Mouse (Mus musculus): ENCODE results near the gene Rgl2. TPM values are rescaled to one million over a fixed set of nuclear protein-coding genes. Genes with fewer than 3 reads are reported as not detected.

Rgl2 gene
- total and polyA plus RNA-seq, 2 experiments from 2014 or later = 21.1 to 144 TPM

GRCm38 (mm10) chr17:33930280-33931158 lies 1.2 kb downstream of the Rgl2 start:
- WGBS = under 1% methylated on average over 44 of the region's 45 CpGs
- H3K36me3 ChIP-seq (replicated peaks; ENCODE audit: control insufficient read depth, insufficient read depth, low read length) = peaks cover 48% of the 10 kb centered on the region

GRCm38 (mm10) chr17:33931159-33931866 lies 2.0 kb downstream of the Rgl2 start:
- Histone ChIP-seq H3K36me3 (replicated peaks; ENCODE audit: control insufficient read depth, insufficient read depth, low read length) (peaks cover 49% of the 10 kb centered on the region), H3K9ac (replicated peaks; ENCODE audit: low read depth, low read length) (peak overlapping the region; percentile 91), H3K27ac (ENCODE audit: low read depth) (no peak overlapping the region), H3K27me3 (ENCODE audit: control insufficient read depth, insufficient read depth, low read length) (no peaks in the 10 kb centered on the region), H3K9me3 (replicated peaks; ENCODE audit: control insufficient read depth, low read length) (no peaks in the 10 kb centered on the region), H3K4me3 (ENCODE audit: low read depth, low read length) (peak overlapping the region; percentile 91), H3K4me2 (ENCODE audit: low read depth, low read length) (peak overlapping the region; percentile 98), H3K4me1 (ENCODE audit: control insufficient read depth, insufficient read depth) (peaks cover 6% of the 10 kb centered on the region; the same call in 1 of the 2 replicates)
- ATAC-seq (ENCODE audit: insufficient read depth, low read depth) = no peak
- peak; percentile 4 for DNase-seq (ENCODE audit: low spot score)
- 52% methylated on average over 18 of the region's 18 CpGs for WGBS
- TF ChIP-seq EP300 (IDR thresholded peaks at IDR 0.05; ENCODE audit: low read depth) (no peak), CTCF (IDR thresholded peaks at IDR 0.05; ENCODE audit: low read depth) (no peak)

More at GRCm38 (mm10) chr17:33930280-33931158, 1.2 kb downstream of the Rgl2 start:
- Histone ChIP-seq H3K4me2 (ENCODE audit: low read depth, low read length) (peak overlapping the region; percentile 98), H3K4me1 (ENCODE audit: control insufficient read depth, insufficient read depth) (peaks cover 6% of the 10 kb centered on the region; the same call in 1 of the 2 replicates), H3K9me3 (replicated peaks; ENCODE audit: control insufficient read depth, low read length) (no peaks in the 10 kb centered on the region), H3K27ac (ENCODE audit: low read depth) (peak overlapping the region; percentile 95), H3K9ac (replicated peaks; ENCODE audit: low read depth, low read length) (peak overlapping the region; percentile 91), H3K27me3 (ENCODE audit: control insufficient read depth, insufficient read depth, low read length) (no peaks in the 10 kb centered on the region), H3K4me3 (ENCODE audit: low read depth, low read length) (peak overlapping the region; percentile 91)
- DNase-seq (ENCODE audit: low spot score) = peak; percentile 13
- no peak for TF ChIP-seq CTCF (IDR thresholded peaks at IDR 0.05; ENCODE audit: low read depth)
- ATAC-seq (ENCODE audit: insufficient read depth, low read depth) = no peak

- TF ChIP-seq EP300 (IDR thresholded peaks at IDR 0.05; ENCODE audit: low read depth) = no peak
- no peak for TF ChIP-seq CTCF (IDR thresholded peaks at IDR 0.05; ENCODE audit: low read depth)
- 91% methylated on average over 11 of the region's 11 CpGs for WGBS
Observed at GRCm38 (mm10) chr17:33931947-33932346, 2.6 kb downstream of the Rgl2 start.

GRCm38 (mm10) chr17:33932448-33932847 lies 3.1 kb downstream of the Rgl2 start:
- Histone ChIP-seq H3K27me3 (ENCODE audit: control insufficient read depth, insufficient read depth, low read length) (no peaks in the 10 kb centered on the region), H3K4me3 (ENCODE audit: low read depth, low read length) (no peak overlapping the region), H3K4me2 (ENCODE audit: low read depth, low read length) (no peak overlapping the region), H3K9ac (replicated peaks; ENCODE audit: low read depth, low read length) (no peak overlapping the region), H3K27ac (ENCODE audit: low read depth) (no peak overlapping the region), H3K9me3 (replicated peaks; ENCODE audit: control insufficient read depth, low read length) (no peaks in the 10 kb centered on the region), H3K36me3 (replicated peaks; ENCODE audit: control insufficient read depth, insufficient read depth, low read length) (peaks cover 52% of the 10 kb centered on the region), H3K4me1 (ENCODE audit: control insufficient read depth, insufficient read depth) (peaks cover 6% of the 10 kb centered on the region; the same call in 1 of the 2 replicates)
- TF ChIP-seq EP300 (IDR thresholded peaks at IDR 0.05; ENCODE audit: low read depth) (no peak), CTCF (IDR thresholded peaks at IDR 0.05; ENCODE audit: low read depth) (no peak)
- WGBS = 83% methylated on average over 14 of the region's 14 CpGs
- DNase-seq (ENCODE audit: low spot score) = no peak
- ATAC-seq (ENCODE audit: insufficient read depth, low read depth) = no peak

More at GRCm38 (mm10) chr17:33931947-33932346, 2.6 kb downstream of the Rgl2 start:
- Histone ChIP-seq H3K4me3 (ENCODE audit: low read depth, low read length) (no peak overlapping the region), H3K9me3 (replicated peaks; ENCODE audit: control insufficient read depth, low read length) (no peaks in the 10 kb centered on the region), H3K27ac (ENCODE audit: low read depth) (no peak overlapping the region), H3K4me2 (ENCODE audit: low read depth, low read length) (no peak overlapping the region), H3K4me1 (ENCODE audit: control insufficient read depth, insufficient read depth) (peaks cover 6% of the 10 kb centered on the region; the same call in 1 of the 2 replicates), H3K36me3 (replicated peaks; ENCODE audit: control insufficient read depth, insufficient read depth, low read length) (peaks cover 47% of the 10 kb centered on the region), H3K27me3 (ENCODE audit: control insufficient read depth, insufficient read depth, low read length) (no peaks in the 10 kb centered on the region), H3K9ac (replicated peaks; ENCODE audit: low read depth, low read length) (no peak overlapping the region)
- ATAC-seq (ENCODE audit: insufficient read depth, low read depth) (no peak), DNase-seq (ENCODE audit: low spot score) (peak; percentile 1)

- no peak for TF ChIP-seq EP300 (IDR thresholded peaks at IDR 0.05; ENCODE audit: low read depth)
- no peak for TF ChIP-seq CTCF (IDR thresholded peaks at IDR 0.05; ENCODE audit: low read depth)
- Histone ChIP-seq H3K4me1 (ENCODE audit: control insufficient read depth, insufficient read depth) (peaks cover 6% of the 10 kb centered on the region; the same call in 1 of the 2 replicates), H3K4me3 (ENCODE audit: low read depth, low read length) (no peak overlapping the region), H3K9me3 (replicated peaks; ENCODE audit: control insufficient read depth, low read length) (no peaks in the 10 kb centered on the region), H3K27me3 (ENCODE audit: control insufficient read depth, insufficient read depth, low read length) (no peaks in the 10 kb centered on the region), H3K4me2 (ENCODE audit: low read depth, low read length) (no peak overlapping the region), H3K27ac (ENCODE audit: low read depth) (no peak overlapping the region), H3K9ac (replicated peaks; ENCODE audit: low read depth, low read length) (no peak overlapping the region), H3K36me3 (replicated peaks; ENCODE audit: control insufficient read depth, insufficient read depth, low read length) (peaks cover 55% of the 10 kb centered on the region)
- ATAC-seq (ENCODE audit: insufficient read depth, low read depth) (no peak), DNase-seq (ENCODE audit: low spot score) (no peak)
- 94% methylated on average over 15 of the region's 15 CpGs for WGBS
Observed at GRCm38 (mm10) chr17:33932970-33933369, 3.6 kb downstream of the Rgl2 start.

Data from heart, postnatal 0 days (tissue).